Mouse (Mus musculus): ENCODE data around the gene Gm3776. TPM values are rescaled to one million over a fixed set of nuclear protein-coding genes. Genes with fewer than 3 reads are reported as not detected.
"Not testable (repeated sequence)": the region's sequence is repeated elsewhere in the genome, so short reads cannot be mapped to it uniquely, and the experiment has no call there.

Gm3776 gene
- total and polyA plus RNA-seq, 2 experiments = 0.48 to 5.1 TPM

DNA sequence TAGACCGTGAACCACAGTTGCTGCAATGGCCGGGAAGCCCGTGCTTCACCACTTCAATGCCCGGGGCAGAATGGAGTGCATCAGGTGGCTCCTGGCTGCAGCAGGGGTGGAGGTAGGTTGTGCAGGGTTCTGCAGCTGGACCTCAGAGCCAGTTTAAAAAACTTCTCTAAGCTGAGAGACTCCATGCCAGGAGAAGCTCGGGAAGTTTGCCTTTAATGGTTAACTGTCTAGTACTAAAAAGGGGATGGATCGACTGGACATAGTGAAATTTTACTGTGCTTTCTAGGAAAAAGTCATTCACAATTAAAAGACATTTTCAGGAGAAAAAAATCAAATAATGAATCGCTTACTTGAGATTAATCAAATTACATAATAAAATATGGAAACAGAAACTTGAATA, 37.9 kb downstream of the Gm3776 start:
- H3K27ac ChIP-seq (replicated peaks; ENCODE audit: insufficient read depth, low read depth, low read length); H3K4me3 ChIP-seq (ENCODE audit: insufficient read depth, low read depth, low read length); H3K4me1 ChIP-seq (ENCODE audit: control insufficient read depth, insufficient read depth, low read length); DNase-seq (ENCODE audit: extremely low read depth, low read depth, low spot score); H3K36me3 ChIP-seq (ENCODE audit: control insufficient read depth, insufficient read depth, low read length); H3K79me2 ChIP-seq (ENCODE audit: control insufficient read depth, insufficient read depth, low read length); H3K9ac ChIP-seq (ENCODE audit: low read depth, low read length); H3K27me3 ChIP-seq (ENCODE audit: control insufficient read depth, insufficient read depth, low read length): not testable (repeated sequence)
- WGBS = 78% methylated on average over 7 of the region's 7 CpGs

DNA sequence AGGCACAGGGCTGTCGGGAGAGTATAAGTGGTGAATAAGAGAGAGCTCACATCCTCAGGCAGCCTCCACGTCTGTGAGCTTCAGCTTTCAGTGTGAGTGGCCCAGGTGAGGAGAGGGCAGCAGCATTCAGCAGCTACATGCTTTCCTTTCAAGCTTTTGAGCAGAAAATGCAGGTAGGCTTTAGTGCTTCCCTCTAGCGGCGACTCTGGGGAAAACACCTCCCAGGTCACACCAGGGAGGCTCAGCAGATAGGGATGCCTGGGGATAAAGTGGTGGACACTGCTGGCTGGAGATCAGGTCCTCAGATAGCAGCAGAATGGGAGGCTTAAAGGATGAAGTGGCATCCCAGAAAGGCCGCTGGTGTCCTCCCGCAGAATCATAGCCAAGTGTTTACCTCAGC, 39.2 kb downstream of the Gm3776 start:
- not testable (repeated sequence) for H3K79me2 ChIP-seq (ENCODE audit: control insufficient read depth, insufficient read depth, low read length); H3K27ac ChIP-seq (replicated peaks; ENCODE audit: insufficient read depth, low read depth, low read length); H3K27me3 ChIP-seq (ENCODE audit: control insufficient read depth, insufficient read depth, low read length); H3K4me3 ChIP-seq (ENCODE audit: insufficient read depth, low read depth, low read length); H3K36me3 ChIP-seq (ENCODE audit: control insufficient read depth, insufficient read depth, low read length); H3K4me1 ChIP-seq (ENCODE audit: control insufficient read depth, insufficient read depth, low read length); H3K9ac ChIP-seq (ENCODE audit: low read depth, low read length)
- 12% methylated on average over 6 of the region's 6 CpGs for WGBS
- TF ChIP-seq CTCF (IDR thresholded peaks at IDR 0.05; ENCODE audit: low read depth, low read length) = peak; percentile 78
- DNase-seq (ENCODE audit: extremely low read depth, low read depth, low spot score) = peak; percentile 35

DNA sequence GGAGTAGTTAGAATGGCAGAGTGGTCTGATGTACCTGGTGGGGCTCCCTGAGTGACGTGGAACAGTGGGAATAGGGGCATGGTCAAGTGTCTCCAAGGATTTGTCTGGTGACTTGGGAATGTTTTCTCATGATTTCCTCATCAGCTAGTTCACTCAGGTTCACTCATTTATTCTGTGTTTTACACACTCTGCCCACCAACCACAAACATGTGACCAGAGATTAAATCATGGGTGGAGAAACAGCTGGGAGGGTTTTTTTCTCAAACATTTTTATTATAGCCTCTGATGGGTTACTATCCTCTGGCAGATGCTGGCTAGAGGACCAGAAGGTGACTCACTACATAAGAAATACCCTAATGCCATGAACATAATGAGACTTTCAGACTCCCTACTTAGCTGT, 41.3 kb downstream of the Gm3776 start:
- TF ChIP-seq POLR2A (IDR thresholded peaks at IDR 0.05; ENCODE audit: extremely low read depth, insufficient read depth, low read length) (no peak), CTCF (IDR thresholded peaks at IDR 0.05; ENCODE audit: low read depth, low read length) (no peak)
- H3K4me1 ChIP-seq (ENCODE audit: control insufficient read depth, insufficient read depth, low read length) = no peaks in the 10 kb centered on the region
- no peak for DNase-seq (ENCODE audit: extremely low read depth, low read depth, low spot score)
- H3K4me3 ChIP-seq (ENCODE audit: insufficient read depth, low read depth, low read length) = no peak overlapping the region
- whole genome bisulfite sequencing = 89% methylated on average over 1 of the region's 1 CpGs
- no peak overlapping the region for H3K9ac ChIP-seq (ENCODE audit: low read depth, low read length)
- H3K27me3 ChIP-seq (ENCODE audit: control insufficient read depth, insufficient read depth, low read length) = no peaks in the 10 kb centered on the region
- no peaks in the 10 kb centered on the region for H3K36me3 ChIP-seq (ENCODE audit: control insufficient read depth, insufficient read depth, low read length)
- H3K79me2 ChIP-seq (ENCODE audit: control insufficient read depth, insufficient read depth, low read length) = no peaks in the 10 kb centered on the region
- no peak overlapping the region for H3K27ac ChIP-seq (replicated peaks; ENCODE audit: insufficient read depth, low read depth, low read length)

DNA sequence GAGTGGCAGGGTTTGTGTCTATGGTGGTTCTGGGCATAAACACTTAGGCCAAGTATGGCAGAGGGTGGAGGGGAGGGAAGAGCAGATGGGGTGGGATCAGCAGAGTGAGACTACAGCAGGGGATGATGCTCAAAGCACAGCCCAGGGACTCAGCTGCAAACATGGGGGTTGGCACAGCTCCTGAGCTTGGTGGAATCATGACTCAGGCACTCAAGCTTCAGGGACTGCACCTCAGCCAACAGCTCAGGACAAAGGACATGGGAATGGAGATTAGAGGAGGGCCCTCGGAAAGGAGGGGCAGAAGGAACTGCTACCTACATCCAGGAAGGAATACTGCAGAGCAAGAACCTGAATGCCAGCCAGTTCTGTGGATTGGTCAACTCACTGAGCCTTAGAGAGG, 42.2 kb downstream of the Gm3776 start:
- not testable (repeated sequence) for H3K36me3 ChIP-seq (ENCODE audit: control insufficient read depth, insufficient read depth, low read length); H3K79me2 ChIP-seq (ENCODE audit: control insufficient read depth, insufficient read depth, low read length); H3K4me1 ChIP-seq (ENCODE audit: control insufficient read depth, insufficient read depth, low read length); DNase-seq (ENCODE audit: extremely low read depth, low read depth, low spot score); H3K27ac ChIP-seq (replicated peaks; ENCODE audit: insufficient read depth, low read depth, low read length); H3K27me3 ChIP-seq (ENCODE audit: control insufficient read depth, insufficient read depth, low read length); H3K4me3 ChIP-seq (ENCODE audit: insufficient read depth, low read depth, low read length); H3K9ac ChIP-seq (ENCODE audit: low read depth, low read length)
- WGBS = 66% methylated on average over 1 of the region's 1 CpGs

DNA sequence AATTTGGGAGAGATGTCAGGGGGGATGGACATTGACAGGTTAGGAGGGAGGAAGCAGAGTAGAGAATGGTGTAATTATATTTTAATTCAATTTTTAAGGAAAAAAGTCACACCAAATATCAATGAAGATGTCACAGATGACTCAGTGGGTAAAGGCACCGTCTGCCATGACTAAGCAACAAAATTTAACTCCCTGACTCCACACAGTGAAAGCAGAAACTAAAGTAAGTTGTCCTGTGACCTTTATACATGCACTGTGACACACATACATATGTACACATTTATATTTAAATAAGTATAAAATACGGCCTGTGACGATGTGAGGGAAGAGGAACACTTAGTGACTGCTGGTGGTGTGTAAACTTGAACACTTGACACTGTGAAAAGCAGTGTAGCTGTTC, 51.2 kb downstream of the Gm3776 start:
- WGBS = 86% methylated on average over 3 of the region's 3 CpGs
- not testable (repeated sequence) for DNase-seq (ENCODE audit: extremely low read depth, low read depth, low spot score); H3K27ac ChIP-seq (replicated peaks; ENCODE audit: insufficient read depth, low read depth, low read length); H3K27me3 ChIP-seq (ENCODE audit: control insufficient read depth, insufficient read depth, low read length); H3K9ac ChIP-seq (ENCODE audit: low read depth, low read length); H3K4me1 ChIP-seq (ENCODE audit: control insufficient read depth, insufficient read depth, low read length); H3K79me2 ChIP-seq (ENCODE audit: control insufficient read depth, insufficient read depth, low read length); H3K36me3 ChIP-seq (ENCODE audit: control insufficient read depth, insufficient read depth, low read length); H3K4me3 ChIP-seq (ENCODE audit: insufficient read depth, low read depth, low read length)

DNA sequence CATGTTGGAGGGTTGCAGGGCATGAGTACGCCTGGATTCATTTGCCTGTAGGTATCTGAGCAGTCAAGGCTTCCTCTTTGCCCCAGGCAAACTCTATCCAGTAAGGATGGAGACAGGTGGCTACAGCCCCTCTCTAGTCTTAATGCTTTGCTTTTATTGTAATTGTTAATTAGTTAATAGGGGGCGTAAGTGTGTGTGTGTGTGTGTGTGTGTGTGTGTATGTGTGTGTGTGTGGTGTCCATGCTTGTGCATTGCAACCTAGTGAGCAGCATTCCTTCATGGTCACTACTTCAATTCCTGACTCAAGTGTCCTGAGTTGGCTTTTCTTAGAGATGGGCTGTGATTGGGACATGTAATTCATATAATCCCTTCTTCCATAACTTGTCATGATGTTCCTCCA, 57.8 kb downstream of the Gm3776 start, which contains the start of gene Omt2a:
TSS of gene Omt2a (minus strand) at position 101 of the 400 bp plus-strand sequence.
- DNase-seq (ENCODE audit: extremely low read depth, low read depth, low spot score) = no peak
- H3K27ac ChIP-seq (replicated peaks; ENCODE audit: insufficient read depth, low read depth, low read length) = no peak within 1 kb of the TSS
- H3K36me3 ChIP-seq (ENCODE audit: control insufficient read depth, insufficient read depth, low read length) = no peaks in the 10 kb centered on the region
- H3K4me1 ChIP-seq (ENCODE audit: control insufficient read depth, insufficient read depth, low read length) = no peaks in the 10 kb centered on the region
- WGBS = 81% methylated on average over 2 of the region's 2 CpGs
- H3K4me3 ChIP-seq (ENCODE audit: insufficient read depth, low read depth, low read length) = no peak within 1 kb of the TSS
- H3K79me2 ChIP-seq (ENCODE audit: control insufficient read depth, insufficient read depth, low read length) = no peaks in the 10 kb centered on the region
- no peak for TF ChIP-seq CTCF (IDR thresholded peaks at IDR 0.05; ENCODE audit: low read depth, low read length)
- TF ChIP-seq POLR2A (IDR thresholded peaks at IDR 0.05; ENCODE audit: extremely low read depth, insufficient read depth, low read length) = no peak
- no peaks in the 10 kb centered on the region for H3K27me3 ChIP-seq (ENCODE audit: control insufficient read depth, insufficient read depth, low read length)
- H3K9ac ChIP-seq (ENCODE audit: low read depth, low read length) = no peak within 1 kb of the TSS

Other genes starting within 250 kb of the Gm3776 start
- not detected in 2 replicates for gene Gcm1, start 205.2 kb upstream of the Gm3776 start, total RNA-seq (2014; rRNA removed)
- not detected in 2 replicates for gene Gcm1, start 205.2 kb upstream of the Gm3776 start, polyA plus RNA-seq (2012; rRNA removed)
- 80.5 and 99.3 TPM in 2 replicates for gene Fbxo9, start 148.1 kb upstream of the Gm3776 start, total RNA-seq (2014; rRNA removed)
- 83.4 and 107 TPM in 2 replicates for gene Fbxo9, start 148.1 kb upstream of the Gm3776 start, polyA plus RNA-seq (2012; rRNA removed)
- gene Ick, start 147.9 kb upstream of the Gm3776 start, total RNA-seq (2014; rRNA removed) = 10.2 and 10.9 TPM in 2 replicates
- 7.3 and 7.5 TPM in 2 replicates for gene Ick, start 147.9 kb upstream of the Gm3776 start, polyA plus RNA-seq (2012; rRNA removed)
- gene Gsta4, start 74.4 kb upstream of the Gm3776 start, total RNA-seq (2014; rRNA removed) = 137 and 139 TPM in 2 replicates
- 45.2 and 46.5 TPM in 2 replicates for gene Gsta4, start 74.4 kb upstream of the Gm3776 start, polyA plus RNA-seq (2012; rRNA removed)
- gene Gsta1, start 26.5 kb upstream of the Gm3776 start, total RNA-seq (2014; rRNA removed) = 6.1 and 42.4 TPM in 2 replicates
- gene Gsta1, start 26.5 kb upstream of the Gm3776 start, polyA plus RNA-seq (2012; rRNA removed) = 1.0 and 2.8 TPM in 2 replicates
- gene Gm10639, start 32.8 kb downstream of the Gm3776 start, total RNA-seq (2014; rRNA removed) = 0.54 TPM in 1 of 2 replicates, not detected in the other
- gene Gm10639, start 32.8 kb downstream of the Gm3776 start, polyA plus RNA-seq (2012; rRNA removed) = not detected in 2 replicates
- gene Omt2a, start 57.7 kb downstream of the Gm3776 start, total RNA-seq (2014; rRNA removed) = not detected in 2 replicates
- not detected in 2 replicates for gene Omt2a, start 57.7 kb downstream of the Gm3776 start, polyA plus RNA-seq (2012; rRNA removed)
- not detected in 2 replicates for gene Omt2b, start 70.5 kb downstream of the Gm3776 start, total RNA-seq (2014; rRNA removed)
- gene Omt2b, start 70.5 kb downstream of the Gm3776 start, polyA plus RNA-seq (2012; rRNA removed) = not detected in 2 replicates
- 106 and 182 TPM in 2 replicates for gene Gsta2, start 98.7 kb downstream of the Gm3776 start, total RNA-seq (2014; rRNA removed)
- 22.4 and 26.3 TPM in 2 replicates for gene Gsta2, start 98.7 kb downstream of the Gm3776 start, polyA plus RNA-seq (2012; rRNA removed)
- gene Dppa5a, start 111.0 kb downstream of the Gm3776 start, total RNA-seq (2014; rRNA removed) = not detected in 2 replicates
- gene Dppa5a, start 111.0 kb downstream of the Gm3776 start, polyA plus RNA-seq (2012; rRNA removed) = not detected in 2 replicates
- gene Ooep, start 121.6 kb downstream of the Gm3776 start, total RNA-seq (2014; rRNA removed) = not detected in 2 replicates
- not detected in 2 replicates for gene Ooep, start 121.6 kb downstream of the Gm3776 start, polyA plus RNA-seq (2012; rRNA removed)
- gene Ddx43, start 138.6 kb downstream of the Gm3776 start, total RNA-seq (2014; rRNA removed) = 0.09 TPM in 1 of 2 replicates, not detected in the other
- not detected in 2 replicates for gene Ddx43, start 138.6 kb downstream of the Gm3776 start, polyA plus RNA-seq (2012; rRNA removed)
- 0.18 and 0.34 TPM in 2 replicates for gene Cgas, start 186.1 kb downstream of the Gm3776 start, total RNA-seq (2014; rRNA removed)
- gene Cgas, start 186.1 kb downstream of the Gm3776 start, polyA plus RNA-seq (2012; rRNA removed) = 0.07 and 0.12 TPM in 2 replicates
- 18.7 and 18.9 TPM in 2 replicates for gene Mto1, start 191.1 kb downstream of the Gm3776 start, total RNA-seq (2014; rRNA removed)
- gene Mto1, start 191.1 kb downstream of the Gm3776 start, polyA plus RNA-seq (2012; rRNA removed) = 16.9 and 17.3 TPM in 2 replicates
- gene Gm17324, start 191.7 kb downstream of the Gm3776 start, total RNA-seq (2014; rRNA removed) = 0.18 and 0.20 TPM in 2 replicates
- gene Gm17324, start 191.7 kb downstream of the Gm3776 start, polyA plus RNA-seq (2012; rRNA removed) = 0.20 and 0.60 TPM in 2 replicates
- gene Eef1a1, start 232.0 kb downstream of the Gm3776 start, total RNA-seq (2014; rRNA removed) = 7,986 and 8,406 TPM in 2 replicates
- 2,468 and 2,707 TPM in 2 replicates for gene Eef1a1, start 232.0 kb downstream of the Gm3776 start, polyA plus RNA-seq (2012; rRNA removed)